Mouse (Mus musculus): ENCODE results near the gene Dcst1. TPM values are rescaled to one million over a fixed set of nuclear protein-coding genes. Genes with fewer than 3 reads are reported as not detected.

Dcst1 gene
- polyA plus RNA-seq, 1 experiment: not detected

GRCm38 (mm10) chr3:89304440-89304839 lies 60.6 kb downstream of the Dcst1 start:
- TF ChIP-seq POLR2A (IDR thresholded peaks at IDR 0.05; ENCODE audit: insufficient read depth, low read depth, low read length) (no peak), CTCF (IDR thresholded peaks at IDR 0.05; ENCODE audit: insufficient read depth, low read depth, low read length) (no peak)
- 72% methylated on average over 6 of the region's 6 CpGs for WGBS
- Histone ChIP-seq H3K4me3 (ENCODE audit: insufficient read depth, low read depth, low read length) (no peak overlapping the region), H3K27ac (ENCODE audit: insufficient read depth, low read depth, low read length) (no peak overlapping the region), H3K4me1 (ENCODE audit: control insufficient read depth, insufficient read depth, low read length) (peaks cover 13% of the 10 kb centered on the region)

DNA sequence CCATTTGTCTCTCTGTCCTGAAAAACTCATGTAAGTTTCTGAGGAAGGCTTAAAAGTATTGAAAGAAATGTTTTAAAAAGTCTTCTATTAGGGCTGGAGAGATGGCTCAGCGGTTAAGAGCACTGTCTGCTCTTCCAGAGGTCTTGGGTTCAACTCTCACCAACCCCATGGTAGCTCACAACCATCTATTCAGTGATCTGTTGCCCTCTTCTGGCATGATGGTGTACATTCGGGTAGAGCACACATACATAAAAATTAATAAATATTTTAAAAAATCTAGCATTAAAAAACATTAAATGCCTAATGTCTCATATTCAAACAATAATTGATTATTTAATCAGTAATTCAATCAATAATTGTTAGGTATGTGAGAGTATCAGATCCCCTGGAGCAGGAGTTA lies 64.5 kb downstream of the Dcst1 start:
- WGBS: 81% methylated on average over 2 of the region's 2 CpGs
- TF ChIP-seq POLR2A (IDR thresholded peaks at IDR 0.05; ENCODE audit: insufficient read depth, low read depth, low read length) (no peak), CTCF (IDR thresholded peaks at IDR 0.05; ENCODE audit: insufficient read depth, low read depth, low read length) (no peak)
- Histone ChIP-seq H3K4me3 (ENCODE audit: insufficient read depth, low read depth, low read length) (no peak overlapping the region), H3K4me1 (ENCODE audit: control insufficient read depth, insufficient read depth, low read length) (peaks cover 21% of the 10 kb centered on the region), H3K27ac (ENCODE audit: insufficient read depth, low read depth, low read length) (no peak overlapping the region)

Other genes with a start within 250 kb of the Dcst1 start
- gene Pklr, start 229.1 kb downstream of the Dcst1 start, polyA plus RNA-seq (2012; ENCODE audit: insufficient read depth, insufficient read length, low replicate concordance, missing spikeins): not detected in 2 replicates
- not detected in 2 replicates for gene Hcn3, start 205.1 kb downstream of the Dcst1 start, polyA plus RNA-seq (2012; ENCODE audit: insufficient read depth, insufficient read length, low replicate concordance, missing spikeins)
- not detected in 2 replicates for gene Clk2, start 200.5 kb downstream of the Dcst1 start, polyA plus RNA-seq (2012; ENCODE audit: insufficient read depth, insufficient read length, low replicate concordance, missing spikeins)
- gene Scamp3, start 187.8 kb downstream of the Dcst1 start, polyA plus RNA-seq (2012; ENCODE audit: insufficient read depth, insufficient read length, low replicate concordance, missing spikeins): not detected in 2 replicates
- not detected in 2 replicates for gene Fam189b, start 182.1 kb downstream of the Dcst1 start, polyA plus RNA-seq (2012; ENCODE audit: insufficient read depth, insufficient read length, low replicate concordance, missing spikeins)
- gene Gba, start 162.3 kb downstream of the Dcst1 start, polyA plus RNA-seq (2012; ENCODE audit: insufficient read depth, insufficient read length, low replicate concordance, missing spikeins): not detected in 2 replicates
- gene Thbs3, start 150.1 kb downstream of the Dcst1 start, polyA plus RNA-seq (2012; ENCODE audit: insufficient read depth, insufficient read length, low replicate concordance, missing spikeins): not detected in 2 replicates
- not detected in 2 replicates for gene Mtx1, start 138.2 kb downstream of the Dcst1 start, polyA plus RNA-seq (2012; ENCODE audit: insufficient read depth, insufficient read length, low replicate concordance, missing spikeins)
- not detected in 2 replicates for gene Muc1, start 136.2 kb downstream of the Dcst1 start, polyA plus RNA-seq (2012; ENCODE audit: insufficient read depth, insufficient read length, low replicate concordance, missing spikeins)
- gene Krtcap2, start 119.3 kb downstream of the Dcst1 start, polyA plus RNA-seq (2012; ENCODE audit: insufficient read depth, insufficient read length, low replicate concordance, missing spikeins): not detected in 2 replicates
- not detected in 2 replicates for gene Trim46, start 118.9 kb downstream of the Dcst1 start, polyA plus RNA-seq (2012; ENCODE audit: insufficient read depth, insufficient read length, low replicate concordance, missing spikeins)
- not detected in 2 replicates for gene Dpm3, start 105.9 kb downstream of the Dcst1 start, polyA plus RNA-seq (2012; ENCODE audit: insufficient read depth, insufficient read length, low replicate concordance, missing spikeins)
- not detected in 2 replicates for gene Slc50a1, start 94.7 kb downstream of the Dcst1 start, polyA plus RNA-seq (2012; ENCODE audit: insufficient read depth, insufficient read length, low replicate concordance, missing spikeins)
- gene Efna1, start 84.1 kb downstream of the Dcst1 start, polyA plus RNA-seq (2012; ENCODE audit: insufficient read depth, insufficient read length, low replicate concordance, missing spikeins): not detected in 2 replicates
- gene Efna3, start 42.3 kb downstream of the Dcst1 start, polyA plus RNA-seq (2012; ENCODE audit: insufficient read depth, insufficient read length, low replicate concordance, missing spikeins): not detected in 2 replicates
- not detected in 2 replicates for gene Efna4, start 27.2 kb downstream of the Dcst1 start, polyA plus RNA-seq (2012; ENCODE audit: insufficient read depth, insufficient read length, low replicate concordance, missing spikeins)
- gene Adam15, start 15.3 kb downstream of the Dcst1 start, polyA plus RNA-seq (2012; ENCODE audit: insufficient read depth, insufficient read length, low replicate concordance, missing spikeins): not detected in 2 replicates
- not detected in 2 replicates for gene Dcst2, start 3.3 kb downstream of the Dcst1 start, polyA plus RNA-seq (2012; ENCODE audit: insufficient read depth, insufficient read length, low replicate concordance, missing spikeins)
- gene Zbtb7b, start 29.5 kb upstream of the Dcst1 start, polyA plus RNA-seq (2012; ENCODE audit: insufficient read depth, insufficient read length, low replicate concordance, missing spikeins): not detected in 2 replicates
- gene Lenep, start 37.5 kb upstream of the Dcst1 start, polyA plus RNA-seq (2012; ENCODE audit: insufficient read depth, insufficient read length, low replicate concordance, missing spikeins): not detected in 2 replicates
- not detected in 2 replicates for gene Flad1, start 46.6 kb upstream of the Dcst1 start, polyA plus RNA-seq (2012; ENCODE audit: insufficient read depth, insufficient read length, low replicate concordance, missing spikeins)
- gene Cks1b, start 53.1 kb upstream of the Dcst1 start, polyA plus RNA-seq (2012; ENCODE audit: insufficient read depth, insufficient read length, low replicate concordance, missing spikeins): not detected in 2 replicates
- gene Shc1, start 53.2 kb upstream of the Dcst1 start, polyA plus RNA-seq (2012; ENCODE audit: insufficient read depth, insufficient read length, low replicate concordance, missing spikeins): not detected in 2 replicates
- gene Pygo2, start 65.0 kb upstream of the Dcst1 start, polyA plus RNA-seq (2012; ENCODE audit: insufficient read depth, insufficient read length, low replicate concordance, missing spikeins): not detected in 2 replicates
- gene Pbxip1, start 71.5 kb upstream of the Dcst1 start, polyA plus RNA-seq (2012; ENCODE audit: insufficient read depth, insufficient read length, low replicate concordance, missing spikeins): not detected in 2 replicates
- not detected in 2 replicates for gene Pmvk, start 89.3 kb upstream of the Dcst1 start, polyA plus RNA-seq (2012; ENCODE audit: insufficient read depth, insufficient read length, low replicate concordance, missing spikeins)
- not detected in 2 replicates for gene Kcnn3, start 154.9 kb upstream of the Dcst1 start, polyA plus RNA-seq (2012; ENCODE audit: insufficient read depth, insufficient read length, low replicate concordance, missing spikeins)